Mouse (Mus musculus): ENCODE results near the gene Rbm45. TPM values are rescaled to one million over a fixed set of nuclear protein-coding genes. Genes with fewer than 3 reads are reported as not detected.
A peak's percentile ranks its signal among the peaks of the same experiment; 100 is the strongest.

The Rbm45 gene
- total and polyA plus RNA-seq, 3 experiments, result 6.9 to 22.9 (median 18.1) TPM

- Histone ChIP-seq H3K27ac (no peak overlapping the region), H3K4me1 (ENCODE audit: control insufficient read depth, insufficient read depth, low read length) (no peaks in the 10 kb centered on the region), H3K36me3 (ENCODE audit: control insufficient read depth, insufficient read depth, low read length) (no peaks in the 10 kb centered on the region), H3K79me2 (replicated peaks; ENCODE audit: control insufficient read depth, insufficient read depth, low read length) (no peaks in the 10 kb centered on the region), H3K27me3 (ENCODE audit: control insufficient read depth, insufficient read depth, low read length) (no peaks in the 10 kb centered on the region), H3K4me3 (no peak overlapping the region), H3K9ac (ENCODE audit: low read depth, low read length) (no peak overlapping the region)
- TF ChIP-seq EP300 (IDR thresholded peaks at IDR 0.05; ENCODE audit: insufficient read depth, low read depth, low read length) (no peak), POLR2A (IDR thresholded peaks at IDR 0.05; ENCODE audit: insufficient read depth, low read depth, low read length) (no peak), CTCF (IDR thresholded peaks at IDR 0.05) (no peak)
- intact Hi-C loops (cut with DNase I), result no loop called here
- DNase-seq, result no peak
- WGBS, result 71% methylated on average over 6 of the region's 6 CpGs
Measured at GRCm38 (mm10) chr2:76347839-76348238, 21.9 kb upstream of the Rbm45 start.

- H3K27me3 ChIP-seq (ENCODE audit: control insufficient read depth, insufficient read depth, low read length), result no peaks in the 10 kb centered on the region
- H3K79me2 ChIP-seq (replicated peaks; ENCODE audit: control insufficient read depth, insufficient read depth, low read length), result no peaks in the 10 kb centered on the region
- no peak for DNase-seq
- no peak for TF ChIP-seq EP300 (IDR thresholded peaks at IDR 0.05; ENCODE audit: insufficient read depth, low read depth, low read length)
- no peak for TF ChIP-seq POLR2A (IDR thresholded peaks at IDR 0.05; ENCODE audit: insufficient read depth, low read depth, low read length)
- TF ChIP-seq CTCF (IDR thresholded peaks at IDR 0.05), result no peak
- no peaks in the 10 kb centered on the region for H3K4me1 ChIP-seq (ENCODE audit: control insufficient read depth, insufficient read depth, low read length)
- H3K4me3 ChIP-seq, result no peak within 1 kb of the TSS
- H3K9ac ChIP-seq (ENCODE audit: low read depth, low read length), result no peak within 1 kb of the TSS
- WGBS, result 85% methylated on average over 11 of the region's 11 CpGs
- no peak within 1 kb of the TSS for H3K27ac ChIP-seq
- no peaks in the 10 kb centered on the region for H3K36me3 ChIP-seq (ENCODE audit: control insufficient read depth, insufficient read depth, low read length)
- intact Hi-C loops (cut with DNase I), result loop anchor here (2.0 to 5.0 kb wide), 2 partner anchors 103 to 233 kb away; no protein-coding TSS in a partner anchor
Measured at GRCm38 (mm10) chr2:76360226-76360625, 9.6 kb upstream of the Rbm45 start, which contains the start of gene Cyct. Cyct (minus strand) TSS chr2:76360450.

GRCm38 (mm10) chr2:76362111-76362510 lies 7.7 kb upstream of the Rbm45 start:
- Histone ChIP-seq H3K9ac (ENCODE audit: low read depth, low read length) (no peak overlapping the region), H3K4me3 (no peak overlapping the region), H3K79me2 (replicated peaks; ENCODE audit: control insufficient read depth, insufficient read depth, low read length) (no peaks in the 10 kb centered on the region), H3K27me3 (ENCODE audit: control insufficient read depth, insufficient read depth, low read length) (no peaks in the 10 kb centered on the region), H3K36me3 (ENCODE audit: control insufficient read depth, insufficient read depth, low read length) (no peaks in the 10 kb centered on the region), H3K4me1 (ENCODE audit: control insufficient read depth, insufficient read depth, low read length) (no peaks in the 10 kb centered on the region), H3K27ac (no peak overlapping the region)
- intact Hi-C loops (cut with DNase I), result loop anchor here (5.0 kb wide), 1 partner anchor 235 kb away; no protein-coding TSS in a partner anchor
- WGBS, result 55% methylated on average over 2 of the region's 2 CpGs
- DNase-seq, result no peak
- TF ChIP-seq EP300 (IDR thresholded peaks at IDR 0.05; ENCODE audit: insufficient read depth, low read depth, low read length), result no peak
- no peak for TF ChIP-seq POLR2A (IDR thresholded peaks at IDR 0.05; ENCODE audit: insufficient read depth, low read depth, low read length)
- TF ChIP-seq CTCF (IDR thresholded peaks at IDR 0.05), result peak; percentile 68

GRCm38 (mm10) chr2:76365811-76366210 lies 4.0 kb upstream of the Rbm45 start:
- intact Hi-C loops (cut with DNase I), result no loop called here
- no peak for TF ChIP-seq EP300 (IDR thresholded peaks at IDR 0.05; ENCODE audit: insufficient read depth, low read depth, low read length)
- no peak for TF ChIP-seq CTCF (IDR thresholded peaks at IDR 0.05)
- TF ChIP-seq POLR2A (IDR thresholded peaks at IDR 0.05; ENCODE audit: insufficient read depth, low read depth, low read length), result no peak
- DNase-seq, result no peak
- WGBS, result 61% methylated on average over 4 of the region's 4 CpGs
- Histone ChIP-seq H3K79me2 (replicated peaks; ENCODE audit: control insufficient read depth, insufficient read depth, low read length) (peaks cover 4% of the 10 kb centered on the region; the same call in 1 of the 2 replicates), H3K4me3 (no peak overlapping the region), H3K9ac (ENCODE audit: low read depth, low read length) (no peak overlapping the region), H3K27me3 (ENCODE audit: control insufficient read depth, insufficient read depth, low read length) (no peaks in the 10 kb centered on the region), H3K36me3 (ENCODE audit: control insufficient read depth, insufficient read depth, low read length) (no peaks in the 10 kb centered on the region), H3K4me1 (ENCODE audit: control insufficient read depth, insufficient read depth, low read length) (no peaks in the 10 kb centered on the region), H3K27ac (no peak overlapping the region)

GRCm38 (mm10) chr2:76367188-76367922 lies 2.4 kb upstream of the Rbm45 start:
- TF ChIP-seq CTCF (IDR thresholded peaks at IDR 0.05) (peak; percentile 90), POLR2A (IDR thresholded peaks at IDR 0.05; ENCODE audit: insufficient read depth, low read depth, low read length) (no peak)
- Histone ChIP-seq H3K79me2 (replicated peaks; ENCODE audit: control insufficient read depth, insufficient read depth, low read length) (peaks cover 6% of the 10 kb centered on the region; the same call in 1 of the 2 replicates), H3K27me3 (ENCODE audit: control insufficient read depth, insufficient read depth, low read length) (no peaks in the 10 kb centered on the region), H3K9ac (ENCODE audit: low read depth, low read length) (no peak overlapping the region), H3K36me3 (ENCODE audit: control insufficient read depth, insufficient read depth, low read length) (peaks cover 8% of the 10 kb centered on the region), H3K27ac (no peak overlapping the region), H3K4me1 (ENCODE audit: control insufficient read depth, insufficient read depth, low read length) (no peaks in the 10 kb centered on the region; the same call in 1 of the 2 replicates), H3K4me3 (no peak overlapping the region)
- peak; percentile 61 to 81 for DNase-seq
- intact Hi-C loops (cut with DNase I), result no loop called here
- WGBS, result 13% methylated on average over 9 of the region's 9 CpGs

Measured in heart, adult 2 months (tissue).